Mouse (Mus musculus) megakaryocyte progenitor cell, adult 5-6 weeks (primary cell): ENCODE measurements around the gene Kdr. TPM values are rescaled to one million over a fixed set of nuclear protein-coding genes. Genes with fewer than 3 reads are reported as not detected.

Source experiments
- ATAC-seq: replicated peaks from 2 replicates; pipeline ENCODE4 v1.8.0; 2016; ENCODE audit warnings: mild to moderate bottlenecking, moderate TSS enrichment, inconsistent platforms; ENCODE audit not compliant: poor library complexity
- total RNA-seq, 2 experiments: library from RNA; stranded (forward) in 1 of 2; stranded (reverse) in 1 of 2; fragments of 157-497, 149-512 nt in 1 of 2; fragments of 200-1000 nt in 1 of 2; gene quantifications; 2 replicates each; pipeline versions ENCODE4 v1.2.3 to v1.2.4; 2015 to 2017

The Kdr gene
- total RNA-seq, 2 experiments from 2014 or later = 0.10 TPM; not detected in 1

GRCm38 (mm10) chr5:75919601-75920000 lies 58.7 kb downstream of the Kdr start:
- ATAC-seq = no peak

- ATAC-seq = no peak
These were observed 60.1 kb downstream of the Kdr start for GRCm38 (mm10) chr5:75918139-75918538.

- ATAC-seq = no peak
These were observed 61.0 kb downstream of the Kdr start for GRCm38 (mm10) chr5:75917231-75917630.

GRCm38 (mm10) chr5:75906102-75906501 lies 72.2 kb downstream of the Kdr start:
- ATAC-seq = no peak

DNA sequence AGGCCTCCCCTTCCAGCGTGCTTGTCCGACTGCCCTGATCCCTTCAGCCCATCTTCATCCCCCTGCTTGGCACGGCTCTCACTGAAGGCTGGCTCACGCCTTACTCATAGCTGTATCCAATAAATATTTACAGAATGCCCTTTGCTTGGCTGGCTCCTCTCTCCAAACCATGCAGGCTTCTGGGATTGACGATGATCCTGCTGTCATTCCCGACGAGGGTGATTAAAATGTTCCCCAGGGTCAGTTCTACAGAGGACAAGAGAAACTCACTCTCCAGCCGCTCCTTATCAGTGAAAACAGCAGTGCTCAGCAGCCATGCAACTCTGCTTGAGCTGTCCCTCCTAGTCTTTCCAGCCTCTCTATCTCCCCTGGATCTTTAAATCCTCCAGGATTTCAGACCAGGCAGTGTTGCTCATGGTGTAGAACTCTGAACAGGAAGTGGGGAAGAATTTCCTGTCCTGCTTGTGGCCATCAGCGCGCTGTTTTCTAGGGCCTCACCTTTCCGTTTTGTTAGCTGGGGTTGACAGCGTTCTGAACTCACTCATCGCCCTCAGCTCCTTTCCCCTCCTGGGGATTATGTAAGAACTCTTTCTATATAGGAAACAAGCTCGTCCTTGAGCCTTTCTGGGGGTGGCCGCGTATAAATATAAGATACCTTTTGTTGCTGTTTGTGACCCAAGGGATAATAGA lies 77.9 kb downstream of the Kdr start:
- no peak for ATAC-seq

GRCm38 (mm10) chr5:75895351-75895750 lies 82.9 kb downstream of the Kdr start:
- ATAC-seq = no peak

GRCm38 (mm10) chr5:75892956-75893471 lies 85.2 kb downstream of the Kdr start:
- no peak for ATAC-seq

Other genes starting within 250 kb of the Kdr start
- gene Srd5a3, start 161.8 kb upstream of the Kdr start, total RNA-seq (2015) = 42.1 and 52.7 TPM in 2 replicates
- 26.5 and 35.5 TPM in 2 replicates for gene Srd5a3, start 161.8 kb upstream of the Kdr start, total RNA-seq (2017)
- gene Tmem165, start 205.4 kb upstream of the Kdr start, total RNA-seq (2015) = 132 and 134 TPM in 2 replicates
- gene Tmem165, start 205.4 kb upstream of the Kdr start, total RNA-seq (2017) = 118 and 124 TPM in 2 replicates